Mouse (Mus musculus): ENCODE results near the gene Gm20824.
"Not testable (repeated sequence)": the region's sequence is repeated elsewhere in the genome, so short reads cannot be mapped to it uniquely, and the experiment has no call there.

The Gm20824 gene

GRCm38 (mm10) chrY:8257607-8258006 lies at the start of gene Gm20824:
Gm20824 (plus strand) TSS chrY:8257907.
- not testable (repeated sequence) for DNase-seq (ENCODE audit: low spot score)
